ENCODE assay signal across 8 mouse cellular contexts in the genomic region with DNA sequence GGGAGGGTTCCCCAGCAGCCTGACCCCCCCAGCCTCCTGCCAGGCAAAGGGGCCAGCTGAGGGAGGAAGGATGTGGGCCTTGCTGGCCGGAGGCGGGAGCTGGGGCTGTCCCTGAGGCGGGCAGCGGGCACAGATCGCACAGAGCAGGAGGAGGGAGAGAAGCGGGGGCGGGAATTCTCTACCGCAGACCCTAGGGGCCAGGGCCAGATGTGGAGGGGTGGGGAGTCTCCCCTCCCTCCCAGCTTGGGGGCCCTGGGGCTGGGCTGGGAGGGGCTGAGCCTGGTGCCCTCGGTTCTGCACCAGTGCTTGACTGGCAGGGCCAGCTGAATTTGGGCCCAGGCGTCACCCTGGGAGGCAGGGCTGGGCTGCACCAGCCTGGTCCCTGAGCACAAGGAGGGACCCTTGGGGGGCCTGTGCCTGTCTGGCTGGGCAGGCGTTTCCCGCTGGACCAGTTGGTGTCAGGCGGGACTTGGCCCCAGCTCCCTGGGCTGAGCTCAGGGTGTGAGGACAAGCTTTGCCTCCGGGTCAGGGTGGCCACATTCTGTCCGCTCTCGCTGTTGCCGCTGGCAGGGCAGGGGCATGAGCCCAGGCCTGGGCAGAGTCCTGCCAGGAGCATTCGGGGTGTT. TPM values are rescaled to one million over a fixed set of nuclear protein-coding genes. Genes with fewer than 3 reads are reported as not detected.
DNase-seq lines count a peak whose midpoint lies in the region; ATAC-seq and TF ChIP-seq lines count a peak whose summit lies in the region.

No protein-coding gene starts in this region.

- H3K4me2 ChIP-seq in heart, postnatal 0 days (ENCODE audit: low read depth, low read length): peak overlapping the region; percentile 95

- peak overlapping the region; percentile 86 for H3K9ac ChIP-seq in heart, postnatal 0 days (replicated peaks; ENCODE audit: low read depth, low read length)

- DNase-seq in B cell, adult 2 months: peak; percentile 38 to 40
- DNase-seq in adrenal gland, adult 2 months: peak; percentile 84
- peak; percentile 30 for DNase-seq in heart, postnatal 0 days (ENCODE audit: low spot score)
- peak; percentile 83 for DNase-seq in kidney, postnatal 14 days
- DNase-seq in lung, postnatal 14 days: peak; percentile 58
- no peak for DNase-seq in c-Kit-positive CD71-positive TER-119-positive erythroid progenitor cells, embryonic 14.5 days (ENCODE audit: low spot score)

- peak overlapping the region; percentile 93 for H3K27ac ChIP-seq in embryonic fibroblast, embryonic 13.5 days (ENCODE audit: insufficient read depth, low read length)
- H3K27ac ChIP-seq in heart, postnatal 0 days (ENCODE audit: low read depth): peak overlapping the region; percentile 93
- no peak overlapping the region for H3K27ac ChIP-seq in small intestine, adult 2 months (ENCODE audit: insufficient read depth, low read depth, low read length)

- H3K27me3 ChIP-seq in heart, postnatal 0 days (ENCODE audit: control insufficient read depth, insufficient read depth, low read length): no peaks in the 10 kb centered on the region
- no peaks in the 10 kb centered on the region for H3K27me3 ChIP-seq in small intestine, adult 2 months (ENCODE audit: control insufficient read depth, insufficient read depth, low read length)

- peak overlapping the region; percentile 83 for H3K4me3 ChIP-seq in embryonic fibroblast, embryonic 13.5 days (ENCODE audit: insufficient read depth, low read length)
- peak overlapping the region; percentile 76 for H3K4me3 ChIP-seq in heart, postnatal 0 days (ENCODE audit: low read depth, low read length)
- peak overlapping the region; percentile 84 for H3K4me3 ChIP-seq in small intestine, adult 2 months (ENCODE audit: low read depth, low read length)

- ATAC-seq in heart, postnatal 0 days (ENCODE audit: insufficient read depth, low read depth): peak; percentile 12; the same call in 1 of the 2 replicates

- TF ChIP-seq POLR2A in embryonic fibroblast, embryonic 13.5 days (IDR thresholded peaks at IDR 0.05; ENCODE audit: low read depth, low read length): peak; percentile 23; the same call in 1 of the 2 replicates
- TF ChIP-seq POLR2A in small intestine, adult 2 months (IDR thresholded peaks at IDR 0.05; ENCODE audit: low read depth, low read length): no peak

- no peak for TF ChIP-seq EP300 in heart, postnatal 0 days (IDR thresholded peaks at IDR 0.05; ENCODE audit: low read depth)

- peaks cover 9% of the 10 kb centered on the region; the same call in 1 of the 2 replicates for H3K36me3 ChIP-seq in heart, postnatal 0 days (replicated peaks; ENCODE audit: control insufficient read depth, insufficient read depth, low read length)
- H3K36me3 ChIP-seq in small intestine, adult 2 months (ENCODE audit: control insufficient read depth, insufficient read depth, low read length): no peaks in the 10 kb centered on the region

- H3K9me3 ChIP-seq in heart, postnatal 0 days (replicated peaks; ENCODE audit: control insufficient read depth, low read length): no peaks in the 10 kb centered on the region

- TF ChIP-seq CTCF in embryonic fibroblast, embryonic 13.5 days (IDR thresholded peaks at IDR 0.05; ENCODE audit: borderline replicate concordance, insufficient read depth, low read length): no peak
- no peak for TF ChIP-seq CTCF in heart, postnatal 0 days (IDR thresholded peaks at IDR 0.05; ENCODE audit: low read depth)
- TF ChIP-seq CTCF in small intestine, adult 2 months (IDR thresholded peaks at IDR 0.05; ENCODE audit: extremely low read depth, insufficient read length, insufficient replicate concordance, low read depth, low read length): no peak

- WGBS in heart, postnatal 0 days: 2% methylated on average over 17 of the region's 18 CpGs
- 10% methylated on average over 17 of the region's 18 CpGs for WGBS in small intestine, adult 2 months

- H3K4me1 ChIP-seq in embryonic fibroblast, embryonic 13.5 days (ENCODE audit: control insufficient read depth, insufficient read depth, low read length): peaks cover 14% of the 10 kb centered on the region
- peaks cover 45% of the 10 kb centered on the region for H3K4me1 ChIP-seq in heart, postnatal 0 days (ENCODE audit: control insufficient read depth, insufficient read depth)
- H3K4me1 ChIP-seq in small intestine, adult 2 months (ENCODE audit: control insufficient read depth, insufficient read depth, insufficient read length, low read length): peaks cover 29% of the 10 kb centered on the region

RNA-seq across cellular contexts. Expression of a gene that starts 2.3 kb away (rescaled TPM):
- total RNA-seq in adrenal gland, adult 2 months (2021): 10 to 100 TPM; 64.3 to 88.3 TPM
- 78.1 and 88.7 TPM in 2 replicates for polyA plus RNA-seq in adrenal gland, adult 2 months (2012; rRNA removed)
- 37.5 and 46.0 TPM in 2 replicates for polyA plus RNA-seq in embryonic fibroblast, embryonic 13.5 days (2011; ENCODE audit: insufficient read length, low read depth, missing spikeins)
- 40.5 and 57.2 TPM in 2 replicates for total RNA-seq in heart, postnatal 0 days (2014; rRNA removed; ENCODE audit: low replicate concordance)
- 4.6 and 5.2 TPM in 2 replicates for polyA plus RNA-seq in heart, postnatal 0 days (2015; fragmentation: Nextera tagmentation; extraction: Ambion mirVana)
- 13.8 and 23.7 TPM in 2 replicates for polyA plus RNA-seq in small intestine, adult 2 months (2012; rRNA removed)

RNA-seq across cellular contexts. Expression of a gene that starts 39.5 kb away (rescaled TPM):
- total RNA-seq in adrenal gland, adult 2 months (2021): under 1 TPM; 0.29 to 0.93 TPM
- 0.29 and 0.56 TPM in 2 replicates for polyA plus RNA-seq in adrenal gland, adult 2 months (2012; rRNA removed)
- not detected in 2 replicates for polyA plus RNA-seq in embryonic fibroblast, embryonic 13.5 days (2011; ENCODE audit: insufficient read length, low read depth, missing spikeins)
- 0.04 and 0.19 TPM in 2 replicates for total RNA-seq in heart, postnatal 0 days (2014; rRNA removed; ENCODE audit: low replicate concordance)
- 0.31 and 0.37 TPM in 2 replicates for polyA plus RNA-seq in heart, postnatal 0 days (2015; fragmentation: Nextera tagmentation; extraction: Ambion mirVana)
- 3.5 and 3.8 TPM in 2 replicates for polyA plus RNA-seq in small intestine, adult 2 months (2012; rRNA removed)
